Mouse (Mus musculus): ENCODE measurements around the gene Gm4133. TPM values are rescaled to one million over a fixed set of nuclear protein-coding genes. Genes with fewer than 3 reads are reported as not detected.
"Not testable (repeated sequence)": the region's sequence is repeated elsewhere in the genome, so short reads cannot be mapped to it uniquely, and the experiment has no call there.

The Gm4133 gene
- polyA plus RNA-seq (2015; fragmentation: Nextera tagmentation; extraction: Ambion mirVana): not detected in 2 replicates

DNA sequence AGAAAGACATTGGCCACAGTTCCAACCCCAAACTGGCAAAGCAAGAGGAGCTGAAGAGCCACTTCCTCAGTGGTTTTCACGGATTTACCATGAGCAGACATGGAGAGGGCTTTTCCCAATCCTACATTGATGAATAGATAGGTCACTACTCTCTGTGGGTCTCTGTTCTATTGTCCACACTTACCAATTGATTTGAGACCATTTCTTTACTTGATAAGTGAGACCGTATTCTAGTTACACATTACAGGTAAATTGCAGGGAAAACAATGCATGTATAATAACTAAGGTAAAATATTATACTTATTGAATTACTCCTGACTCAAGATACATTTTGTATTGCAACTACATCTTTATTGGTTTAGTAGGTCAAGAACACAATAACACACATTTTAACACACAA, at the start of gene Gm4133:
Gene Gm4133 (minus strand): TSS at position 101 of the 400 bp plus-strand sequence.
- not testable (repeated sequence) for H3K36me3 ChIP-seq; H3K4me1 ChIP-seq; H3K4me3 ChIP-seq; H3K27ac ChIP-seq (replicated peaks); ATAC-seq (ENCODE audit: extremely low read depth, insufficient number of reproducible peaks, low FRiP score, low TSS enrichment); H3K27me3 ChIP-seq (replicated peaks); H3K9me3 ChIP-seq; H3K4me2 ChIP-seq; H3K9ac ChIP-seq
- no CpG with 5 or more reads among the region's 2 CpGs for WGBS

DNA sequence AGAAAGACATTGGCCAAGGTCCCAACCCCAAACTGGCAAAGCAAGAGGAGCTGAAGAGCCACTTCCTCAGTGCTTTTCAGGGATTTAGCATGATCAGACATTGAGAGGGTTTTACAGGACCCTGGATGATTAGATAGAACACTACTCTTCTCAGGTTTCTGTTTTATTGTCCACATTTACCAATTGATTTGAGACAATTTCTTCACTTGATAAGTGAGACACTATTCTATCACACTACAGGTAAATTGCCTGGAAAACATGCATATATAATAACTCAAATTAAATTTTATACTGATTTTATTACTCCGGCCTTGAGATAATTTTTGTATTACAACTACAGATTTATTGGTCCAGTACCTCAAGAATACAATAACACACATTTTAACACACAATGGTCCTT, 41.4 kb upstream of the Gm4133 start, which contains the start of gene Gm5728:
Gene Gm5728 (minus strand): TSS at position 101 of the 400 bp plus-strand sequence.
- not testable (repeated sequence) for H3K27ac ChIP-seq (replicated peaks); H3K4me2 ChIP-seq; H3K9ac ChIP-seq; ATAC-seq (ENCODE audit: extremely low read depth, insufficient number of reproducible peaks, low FRiP score, low TSS enrichment); H3K27me3 ChIP-seq (replicated peaks); H3K36me3 ChIP-seq; H3K4me1 ChIP-seq; H3K4me3 ChIP-seq; H3K9me3 ChIP-seq
- WGBS: no CpG with 5 or more reads among the region's 1 CpGs

Other genes with a start within 250 kb of the Gm4133 start
- not detected in 2 replicates for gene Vmn1r91, start 234.4 kb downstream of the Gm4133 start, polyA plus RNA-seq (2015; fragmentation: Nextera tagmentation; extraction: Ambion mirVana)
- not detected in 2 replicates for gene Gm16442, start 211.5 kb downstream of the Gm4133 start, polyA plus RNA-seq (2015; fragmentation: Nextera tagmentation; extraction: Ambion mirVana)
- not detected in 2 replicates for gene Vmn1r93, start 195.0 kb downstream of the Gm4133 start, polyA plus RNA-seq (2015; fragmentation: Nextera tagmentation; extraction: Ambion mirVana)
- gene Vmn1r94, start 165.7 kb downstream of the Gm4133 start, polyA plus RNA-seq (2015; fragmentation: Nextera tagmentation; extraction: Ambion mirVana): not detected in 2 replicates
- gene Vmn1r95, start 140.4 kb downstream of the Gm4133 start, polyA plus RNA-seq (2015; fragmentation: Nextera tagmentation; extraction: Ambion mirVana): not detected in 2 replicates
- not detected in 2 replicates for gene Gm6164, start 128.5 kb downstream of the Gm4133 start, polyA plus RNA-seq (2015; fragmentation: Nextera tagmentation; extraction: Ambion mirVana)
- not detected in 2 replicates for gene Gm4498, start 100.2 kb downstream of the Gm4133 start, polyA plus RNA-seq (2015; fragmentation: Nextera tagmentation; extraction: Ambion mirVana)
- not detected in 2 replicates for gene Gm5890, start 71.2 kb downstream of the Gm4133 start, polyA plus RNA-seq (2015; fragmentation: Nextera tagmentation; extraction: Ambion mirVana)
- gene Gm5728, start 41.3 kb upstream of the Gm4133 start, polyA plus RNA-seq (2015; fragmentation: Nextera tagmentation; extraction: Ambion mirVana): not detected in 2 replicates
- gene Vmn1r100, start 83.9 kb upstream of the Gm4133 start, polyA plus RNA-seq (2015; fragmentation: Nextera tagmentation; extraction: Ambion mirVana): not detected in 2 replicates
- gene Vmn1r101, start 108.5 kb upstream of the Gm4133 start, polyA plus RNA-seq (2015; fragmentation: Nextera tagmentation; extraction: Ambion mirVana): not detected in 2 replicates
- not detected in 2 replicates for gene Gm10670, start 140.9 kb upstream of the Gm4133 start, polyA plus RNA-seq (2015; fragmentation: Nextera tagmentation; extraction: Ambion mirVana)
- not detected in 2 replicates for gene Vmn1r103, start 176.5 kb upstream of the Gm4133 start, polyA plus RNA-seq (2015; fragmentation: Nextera tagmentation; extraction: Ambion mirVana)
- gene Vmn1r104, start 199.8 kb upstream of the Gm4133 start, polyA plus RNA-seq (2015; fragmentation: Nextera tagmentation; extraction: Ambion mirVana): not detected in 2 replicates
- gene Gm5726, start 211.7 kb upstream of the Gm4133 start, polyA plus RNA-seq (2015; fragmentation: Nextera tagmentation; extraction: Ambion mirVana): not detected in 2 replicates
- not detected in 2 replicates for gene Gm4141, start 242.2 kb upstream of the Gm4133 start, polyA plus RNA-seq (2015; fragmentation: Nextera tagmentation; extraction: Ambion mirVana)